Mouse (Mus musculus): Measurements from ENCODE around the gene Myh9.
A peak's percentile ranks its signal among the peaks of the same experiment; 100 is the strongest.

DNA sequence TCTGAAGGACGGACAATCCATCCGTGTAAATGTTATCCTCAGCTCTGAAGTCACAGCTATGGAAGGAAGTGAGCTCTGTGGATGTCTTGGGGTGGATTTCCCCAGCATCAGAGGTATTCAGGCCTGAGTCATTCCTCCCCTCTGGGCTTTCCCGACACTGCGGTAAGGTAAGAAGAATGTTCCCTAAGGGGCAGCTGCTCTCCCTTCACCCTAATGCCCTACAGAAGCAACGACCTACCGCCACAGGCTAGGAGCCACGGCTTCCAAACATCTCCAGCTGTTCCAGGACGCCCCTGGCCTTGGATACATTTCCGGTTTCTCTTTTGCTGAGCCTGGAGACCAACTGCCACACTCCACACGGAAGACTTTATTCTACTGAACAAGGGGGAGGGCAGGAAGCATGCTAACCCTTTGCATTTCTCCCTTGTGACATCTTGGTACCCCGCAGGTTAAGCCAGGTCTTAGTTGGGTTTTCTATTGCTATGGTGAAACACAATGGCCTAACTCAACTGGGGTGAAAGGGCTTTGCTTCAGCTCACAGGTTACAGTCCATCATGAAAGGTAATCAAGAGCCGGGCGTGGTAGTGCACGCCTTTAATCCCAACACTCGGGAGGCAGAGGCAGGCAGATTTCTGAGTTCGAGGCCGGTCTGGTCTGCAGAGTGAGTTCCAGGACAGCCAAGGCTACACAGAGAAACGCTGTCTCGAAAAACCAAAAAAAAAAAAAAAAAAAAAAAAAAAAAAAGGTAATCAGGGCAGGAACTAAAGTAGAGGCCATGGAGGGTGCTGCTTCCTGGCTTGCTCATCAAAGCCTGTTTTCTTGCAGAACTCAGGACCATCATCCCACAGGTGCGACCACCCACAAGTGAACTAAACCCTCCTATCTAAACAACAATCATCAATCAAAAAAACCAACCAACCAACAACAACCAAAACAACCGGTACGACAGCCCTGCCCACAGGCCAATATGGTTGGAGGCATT lies 21.3 kb upstream of the Myh9 start:
- no peak; the same call in 1 of the 2 replicates for TF ChIP-seq CHD2 (IDR thresholded peaks at IDR 0.05; ENCODE audit: low read depth, low read length)
- TF ChIP-seq ZC3H11A (IDR thresholded peaks at IDR 0.05; ENCODE audit: borderline replicate concordance, low read depth, low read length), result no peak
- TF ChIP-seq HCFC1 (IDR thresholded peaks at IDR 0.05; ENCODE audit: borderline replicate concordance, insufficient read depth, low read length), result no peak
- peak; percentile 77 for TF ChIP-seq ZNF384 (IDR thresholded peaks at IDR 0.05; ENCODE audit: low read depth, low read length)

All from ES-E14 (cell line).